Mouse (Mus musculus): ENCODE data around the gene Ssbp3. TPM values are rescaled to one million over a fixed set of nuclear protein-coding genes. Genes with fewer than 3 reads are reported as not detected.
A peak's percentile ranks its signal among the peaks of the same experiment; 100 is the strongest.

The Ssbp3 gene
- polyA plus RNA-seq, 1 experiment from 2014 or later: 106 TPM

DNA sequence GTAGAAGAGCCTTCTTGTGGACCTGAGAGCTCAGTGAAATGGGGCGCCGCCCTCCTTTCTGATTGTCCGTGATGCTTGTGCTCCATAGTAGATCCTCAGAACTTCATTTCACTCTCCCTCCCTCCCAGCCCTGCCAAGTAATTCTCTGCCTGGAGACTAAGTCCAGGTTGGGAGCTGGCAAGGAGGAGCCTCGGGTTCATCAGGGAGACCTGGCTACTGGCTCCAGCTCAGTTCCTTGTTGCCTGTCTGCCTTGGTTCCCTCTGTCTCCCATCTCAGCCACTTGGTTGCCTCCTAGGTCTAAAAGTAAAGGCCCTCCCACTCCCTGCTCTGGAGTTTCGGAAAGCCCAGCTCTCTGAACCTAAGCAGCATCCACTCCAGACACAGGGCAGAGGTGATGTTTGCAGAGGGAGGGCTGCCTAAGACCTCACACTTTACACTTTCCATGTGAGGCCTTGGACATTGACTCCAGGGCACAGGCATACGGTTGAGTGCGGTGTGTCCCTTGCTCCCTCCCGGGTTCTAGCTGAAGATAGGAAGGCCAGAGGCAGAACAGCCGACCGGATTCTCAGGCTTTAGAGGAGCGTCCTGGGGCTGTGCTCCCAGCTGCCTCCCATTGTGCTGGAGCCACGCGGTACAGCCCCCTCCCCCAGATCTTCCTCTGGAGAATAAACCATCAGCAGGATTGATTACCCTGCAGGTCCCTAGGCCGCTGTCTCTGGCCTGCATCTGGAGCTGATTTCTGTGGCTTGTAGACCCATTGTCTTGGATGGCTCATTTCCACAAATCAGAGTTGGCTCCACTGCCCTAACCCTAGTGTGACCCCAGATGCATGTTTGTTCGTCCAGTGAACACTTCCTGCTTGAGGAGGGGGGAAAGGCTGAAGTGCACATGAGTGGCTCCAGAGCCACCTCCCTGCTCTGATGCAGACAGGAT, 75.7 kb downstream of the Ssbp3 start:
- no peak for DNase-seq (ENCODE audit: low spot score)

DNA sequence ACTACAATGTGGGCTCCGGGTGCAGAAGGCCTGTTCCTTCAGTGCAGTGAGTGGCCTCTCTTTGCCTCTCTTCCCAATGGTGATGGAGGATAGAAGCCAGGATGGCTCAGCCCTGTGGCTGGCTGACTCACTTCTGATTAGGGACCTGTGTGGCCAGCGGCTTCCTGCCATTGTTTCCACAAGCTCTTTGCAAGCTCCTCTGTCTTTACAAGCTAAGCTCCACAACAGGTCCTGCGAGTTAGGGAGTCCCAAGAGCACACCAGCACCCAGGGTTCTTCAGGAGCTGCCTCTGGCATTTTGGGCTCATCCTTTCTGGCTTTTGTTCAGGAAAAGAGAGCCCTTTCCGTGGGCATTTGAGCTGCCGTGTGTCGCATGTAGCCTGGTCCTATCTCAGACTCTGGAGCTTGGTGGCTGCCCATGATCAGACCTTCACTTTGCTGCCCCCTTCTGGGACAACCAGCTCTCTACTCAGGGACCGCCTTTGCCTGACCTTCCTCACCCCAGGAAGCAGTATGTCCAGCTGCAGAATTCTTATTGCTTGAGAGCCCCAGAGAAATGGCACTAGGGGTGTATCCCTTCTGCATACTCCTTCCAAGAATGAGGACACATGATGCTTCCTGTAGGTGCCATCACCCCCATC, 77.3 kb downstream of the Ssbp3 start:
- peak; percentile 65 for DNase-seq (ENCODE audit: low spot score)

DNA sequence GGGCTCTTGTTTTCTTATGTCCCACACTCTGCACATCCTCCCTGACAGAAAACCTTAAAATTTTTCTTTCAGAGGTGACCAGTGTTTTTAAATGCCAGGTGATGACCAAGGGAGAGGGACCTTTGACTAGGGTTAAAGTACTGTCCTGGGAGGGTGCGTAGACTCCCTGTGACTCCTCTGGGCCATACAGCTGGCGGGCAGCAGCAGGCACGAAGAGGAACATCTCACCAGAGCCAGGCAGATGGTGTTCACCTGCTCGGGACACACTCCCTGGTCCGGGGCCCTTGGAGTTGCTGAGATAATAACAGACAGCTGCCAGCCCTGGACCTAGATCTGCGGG, 78.4 kb downstream of the Ssbp3 start:
- DNase-seq (ENCODE audit: low spot score): no peak

DNA sequence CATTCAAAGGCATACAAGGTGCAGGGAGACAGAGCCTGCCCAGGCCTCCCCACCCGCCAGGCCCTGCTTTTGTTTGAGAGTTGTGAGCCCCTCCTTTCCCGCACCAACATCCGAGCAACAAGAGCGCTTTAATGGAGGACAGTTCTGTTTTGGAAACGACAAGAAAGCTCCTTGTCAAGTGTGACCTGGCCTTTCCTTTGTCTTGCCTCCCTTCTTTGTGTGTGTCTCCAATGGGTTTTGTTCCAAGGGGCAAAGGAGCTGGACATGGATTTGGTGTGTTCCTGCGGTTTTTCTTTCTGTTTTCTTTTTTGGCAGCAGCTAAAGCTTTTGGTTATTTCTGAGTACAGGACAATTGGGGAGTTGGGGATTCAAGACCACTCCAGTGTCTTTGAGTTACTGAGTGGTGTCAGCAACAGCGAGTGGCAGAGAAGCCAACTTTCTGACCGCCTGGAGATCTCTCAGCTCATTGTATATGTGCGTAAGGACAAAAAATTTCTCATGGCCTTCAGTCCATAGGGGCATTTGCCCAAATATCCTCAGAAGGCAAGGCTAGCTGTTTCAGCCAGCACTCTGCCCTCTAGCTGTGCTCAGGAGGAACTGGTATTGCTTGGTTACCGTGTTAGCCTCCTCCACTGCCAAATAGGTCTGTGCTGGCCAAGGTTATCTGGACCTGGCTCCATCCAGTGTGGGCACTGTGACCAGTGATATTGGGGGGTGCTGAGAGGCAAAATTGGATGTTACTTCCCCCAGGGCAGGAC, 78.9 kb downstream of the Ssbp3 start:
- no peak for DNase-seq (ENCODE audit: low spot score)

DNA sequence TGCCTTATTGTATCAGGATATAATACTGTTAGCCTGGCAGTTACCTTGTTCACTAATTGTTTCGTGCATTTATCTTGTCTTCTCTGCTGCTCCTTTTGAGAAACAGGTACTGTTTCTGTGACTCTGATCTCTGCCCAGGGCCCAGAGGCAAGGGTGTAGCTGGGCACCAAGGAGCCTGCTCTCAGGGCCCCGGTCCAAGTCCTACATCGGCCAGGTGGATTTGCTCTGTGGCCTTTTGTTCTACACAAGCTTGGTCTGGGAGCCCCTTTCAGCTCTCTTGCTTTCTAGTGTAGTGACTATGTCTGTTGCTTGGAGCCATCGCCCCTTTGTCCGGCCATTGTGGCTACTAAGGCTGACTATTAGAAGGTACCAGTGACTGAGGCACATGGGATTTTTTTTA, 82.6 kb downstream of the Ssbp3 start:
- no peak for DNase-seq (ENCODE audit: low spot score)

DNA sequence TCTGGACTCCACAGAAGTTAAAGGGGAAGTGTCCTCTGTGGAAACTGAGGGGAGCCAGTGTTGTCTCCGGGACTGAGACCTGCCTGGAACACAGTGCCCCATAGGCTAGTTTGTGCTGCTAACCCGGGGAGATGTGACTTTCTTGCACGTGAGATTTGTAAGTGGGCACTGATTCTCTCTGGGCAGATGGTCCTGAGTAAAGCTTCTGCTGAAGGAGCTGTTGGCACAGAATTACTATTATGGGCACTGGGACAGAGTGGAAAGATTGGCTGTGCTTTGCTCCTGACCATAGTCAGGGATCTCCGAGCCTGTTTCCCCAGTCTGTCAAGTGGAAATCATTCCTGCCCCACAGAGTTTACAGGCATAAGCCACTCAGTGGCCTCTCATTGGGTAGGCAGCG, 83.8 kb downstream of the Ssbp3 start:
- no peak for DNase-seq (ENCODE audit: low spot score)

DNA sequence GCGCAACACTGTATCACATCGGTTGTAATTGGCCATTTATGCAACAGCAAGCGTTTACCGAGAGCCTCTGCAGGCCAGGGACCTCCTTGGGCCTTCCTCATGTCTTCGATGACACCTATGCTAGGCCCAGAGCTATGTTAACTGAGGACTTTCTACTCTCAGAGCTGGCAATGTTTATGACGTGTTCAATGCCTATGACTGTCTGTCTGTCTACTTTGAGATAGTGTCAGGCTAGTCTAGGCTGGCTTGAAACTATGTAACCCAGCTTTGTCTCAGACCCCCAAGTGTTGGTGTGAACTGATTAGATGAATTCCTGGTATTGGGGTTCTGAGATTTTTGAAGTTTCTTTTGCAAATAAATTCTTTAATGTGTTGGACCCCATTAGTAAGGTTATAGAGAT, 84.6 kb downstream of the Ssbp3 start:
- DNase-seq (ENCODE audit: low spot score): no peak

DNA sequence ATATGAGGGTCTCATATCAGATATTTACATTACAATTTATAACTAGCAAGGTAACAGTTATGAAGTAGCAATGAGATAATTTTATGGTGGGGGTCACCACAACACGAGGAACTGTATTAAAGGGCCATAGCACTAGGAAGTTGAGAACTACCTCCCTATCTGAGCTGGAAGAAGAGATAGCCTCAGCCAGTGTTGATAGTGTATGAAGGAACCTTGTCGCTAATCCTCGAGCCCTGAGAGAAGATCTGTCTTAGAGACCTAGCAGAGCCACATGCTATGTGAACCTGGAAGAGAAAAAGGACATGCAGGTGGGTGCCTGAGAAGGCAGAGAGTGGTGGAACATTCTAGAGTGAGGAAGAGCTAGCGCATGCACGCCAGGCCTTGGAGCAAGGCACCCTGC, 85.0 kb downstream of the Ssbp3 start:
- DNase-seq (ENCODE audit: low spot score): no peak

DNA sequence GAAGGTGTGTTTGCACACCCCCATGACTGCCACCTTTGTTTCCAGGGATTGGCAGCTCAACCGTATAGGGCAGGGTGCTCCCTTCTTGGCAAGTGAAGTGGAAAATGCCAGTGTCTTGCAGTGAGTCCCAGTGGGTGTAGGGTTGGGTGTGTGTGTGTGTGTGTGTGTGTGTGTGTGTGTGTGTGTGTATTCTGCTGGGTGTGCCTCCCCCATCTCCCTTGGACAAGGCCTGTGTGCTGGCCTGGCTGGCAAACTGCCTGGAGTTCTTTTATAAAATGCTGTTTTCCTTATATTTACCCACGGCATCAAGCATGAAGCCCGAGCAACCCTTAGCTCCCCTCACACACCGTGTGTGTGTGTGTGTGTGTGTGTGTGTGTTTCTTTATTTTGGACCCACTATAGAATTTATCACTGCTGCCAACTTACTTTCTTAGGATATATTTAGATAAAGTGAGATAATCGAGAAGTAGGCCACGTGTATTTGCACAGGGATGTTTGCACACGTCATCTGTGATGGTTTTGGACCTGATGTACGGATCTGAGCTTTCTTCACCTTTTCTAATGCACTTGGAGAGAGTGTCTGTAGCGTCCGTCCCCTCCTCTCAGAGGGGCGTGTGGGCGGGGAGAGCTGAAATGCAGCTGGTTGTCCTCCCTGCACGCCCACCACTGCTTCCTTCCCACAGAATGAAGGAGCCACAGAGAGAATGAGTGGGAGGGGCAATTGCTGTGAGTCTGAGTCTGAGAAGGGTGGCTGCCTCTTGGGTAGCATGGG, 86.0 kb downstream of the Ssbp3 start:
- peak; percentile 74 for DNase-seq (ENCODE audit: low spot score)

DNA sequence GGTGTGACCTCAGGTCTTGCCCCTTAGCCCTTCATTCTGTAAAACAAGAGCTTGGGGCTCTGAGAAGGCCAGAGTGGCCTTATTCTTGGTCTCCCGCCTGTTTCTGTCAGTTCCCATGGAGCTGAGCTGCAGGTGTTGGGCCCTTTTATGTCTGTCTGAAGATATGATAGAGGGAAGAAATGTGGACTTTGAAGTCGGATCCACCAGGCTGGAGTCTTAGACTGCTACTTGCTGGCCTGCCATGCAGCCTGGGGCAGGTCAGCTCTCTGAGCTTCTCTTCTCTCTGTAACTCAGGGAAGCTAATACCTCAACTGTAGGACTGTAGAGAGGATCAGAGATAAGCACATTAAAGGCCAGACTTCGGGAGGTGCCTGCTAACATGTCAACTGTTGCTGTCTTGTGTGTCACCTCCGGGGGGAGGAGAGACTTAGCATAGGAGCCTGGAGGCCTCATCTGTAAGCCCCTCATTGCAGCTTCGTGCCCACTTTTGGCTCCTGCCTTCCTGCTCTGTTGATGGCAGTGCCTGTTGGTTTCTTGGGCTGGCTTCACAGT, 90.8 kb downstream of the Ssbp3 start:
- DNase-seq (ENCODE audit: low spot score): peak; percentile 30

DNA sequence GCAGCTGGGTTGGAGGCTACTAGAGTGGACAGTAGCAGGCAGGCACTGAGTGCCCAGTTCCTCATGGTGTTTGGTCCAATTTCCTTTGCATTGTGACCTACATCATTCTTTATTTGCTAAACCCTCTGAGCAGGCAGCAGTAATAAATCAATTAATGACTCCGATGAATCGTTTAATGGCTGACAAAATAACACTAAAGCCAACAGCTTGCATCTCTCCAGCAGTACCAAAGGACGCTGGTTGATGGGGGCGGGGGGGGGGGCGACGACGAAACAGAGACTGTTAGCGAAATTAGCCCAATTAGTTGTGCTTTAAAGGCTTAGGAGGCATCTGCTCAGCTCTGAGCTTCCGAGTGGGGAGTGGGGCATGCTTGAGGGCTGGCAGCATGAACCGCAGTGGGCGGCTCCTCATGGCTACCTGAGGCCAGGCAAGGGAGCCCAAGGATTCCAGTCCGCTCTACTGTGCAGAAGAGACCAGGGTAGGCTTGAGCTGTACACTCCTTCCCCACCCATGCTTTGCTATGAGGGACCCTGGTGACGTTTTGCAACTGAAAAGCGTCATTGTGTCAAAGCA, 91.5 kb downstream of the Ssbp3 start:
- no peak for DNase-seq (ENCODE audit: low spot score)

DNA sequence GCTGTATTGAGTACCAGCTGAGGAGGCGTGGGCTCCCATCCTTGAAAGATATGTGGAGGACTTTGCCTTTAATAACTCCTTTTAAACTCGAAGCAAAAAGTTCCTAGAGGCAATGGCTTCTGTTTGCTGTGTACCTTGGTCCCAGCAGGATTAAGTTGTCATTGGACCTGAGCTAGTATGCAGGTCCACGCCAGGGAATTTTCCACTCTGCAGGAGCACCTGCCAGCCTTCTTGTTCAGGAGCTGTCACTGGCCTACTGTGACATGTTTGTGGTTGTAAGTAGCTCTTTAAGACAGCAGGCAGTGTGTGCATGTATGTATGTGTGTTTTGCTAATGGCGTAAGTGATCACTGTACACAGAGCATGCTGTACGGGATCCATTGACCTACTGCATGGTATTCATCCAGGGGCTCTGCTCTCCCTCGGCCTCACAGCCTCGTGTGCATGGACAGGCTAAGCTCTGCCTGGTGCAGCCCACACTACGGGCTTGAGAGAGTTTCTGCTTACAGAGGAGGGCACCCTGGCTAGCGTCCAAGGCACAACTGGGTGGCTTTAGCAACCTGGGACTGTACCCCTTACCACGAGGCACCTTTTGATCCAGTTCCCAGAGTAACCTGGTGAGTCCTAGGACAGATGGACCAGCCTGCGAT, 92.1 kb downstream of the Ssbp3 start:
- DNase-seq (ENCODE audit: low spot score): no peak

DNA sequence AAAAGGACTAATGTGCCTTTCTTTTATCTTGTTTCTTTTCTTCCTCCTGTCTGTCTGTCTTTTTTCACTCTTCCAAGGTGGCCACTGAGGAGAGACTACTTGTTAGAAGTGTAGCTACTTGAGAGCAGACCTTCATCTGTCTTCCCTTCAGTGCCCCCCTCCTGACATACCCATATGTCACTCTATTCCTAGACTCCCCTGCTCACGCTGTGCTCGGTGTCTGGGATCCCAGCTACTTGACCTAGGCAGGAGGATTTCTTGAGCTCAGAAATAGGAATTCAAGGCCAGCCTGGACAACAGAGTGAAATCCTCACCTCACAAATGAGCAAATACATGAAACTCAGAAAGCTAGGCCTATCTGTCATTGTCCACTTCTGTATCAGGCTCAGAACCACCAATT, 92.7 kb downstream of the Ssbp3 start:
- no peak for DNase-seq (ENCODE audit: low spot score)

DNA sequence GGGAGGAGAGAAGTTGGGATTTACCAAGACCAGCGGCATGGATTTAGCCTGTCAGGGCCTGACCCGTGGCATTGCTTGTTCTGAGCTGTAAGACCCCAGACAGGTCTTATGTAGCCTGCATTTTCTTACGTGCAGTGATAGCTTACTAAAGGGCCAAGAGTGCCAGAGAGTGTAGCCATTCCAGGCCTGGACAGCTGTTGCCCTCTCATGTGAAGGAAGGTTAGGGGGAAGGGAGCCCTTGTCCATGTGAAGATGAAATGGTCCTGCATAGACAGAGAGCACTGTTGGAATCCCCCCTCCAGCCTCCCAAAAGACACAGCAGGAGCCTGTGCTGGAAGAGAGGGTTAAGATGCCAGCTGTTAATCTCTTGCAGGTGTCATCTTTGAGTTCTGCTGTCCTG, 93.3 kb downstream of the Ssbp3 start:
- DNase-seq (ENCODE audit: low spot score): no peak

DNA sequence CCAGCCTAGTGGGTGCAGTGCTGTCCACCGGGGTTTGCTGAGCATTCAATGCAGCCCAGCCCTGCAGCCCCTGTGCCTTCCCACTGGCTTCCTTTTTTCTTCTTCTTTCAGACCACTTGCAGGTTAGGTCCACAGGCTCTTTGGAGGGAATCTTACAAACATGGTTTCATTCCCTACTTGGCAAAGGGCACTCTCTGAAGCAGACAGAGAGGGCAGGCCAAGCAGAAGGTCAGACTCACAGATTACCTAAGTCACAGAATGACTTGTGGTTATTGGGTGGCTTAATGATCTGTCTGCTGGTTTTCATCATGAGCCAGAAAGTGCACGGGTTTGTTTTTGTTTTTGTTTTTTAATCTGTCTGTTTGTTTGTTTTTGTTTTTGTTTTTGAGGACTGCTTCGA, 93.8 kb downstream of the Ssbp3 start:
- DNase-seq (ENCODE audit: low spot score): no peak

DNA sequence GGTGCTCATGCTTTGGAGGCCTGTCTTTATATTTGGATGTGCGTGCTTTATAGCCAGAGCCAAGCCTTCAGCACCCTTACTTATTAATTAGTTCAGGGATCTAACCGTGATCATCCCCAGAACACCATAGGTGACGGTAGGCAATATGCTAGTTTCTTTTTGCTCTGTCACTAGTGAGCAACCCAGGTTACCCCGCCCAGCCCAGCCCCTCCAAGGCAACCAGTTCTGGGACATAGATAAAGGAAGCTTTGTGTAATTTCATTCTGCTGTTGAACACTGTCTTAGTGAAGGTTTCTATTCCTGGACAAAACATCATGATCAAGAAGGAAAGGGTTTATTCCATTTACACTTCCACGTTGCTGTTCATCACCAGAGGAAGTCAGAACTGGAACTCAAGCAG, 94.7 kb downstream of the Ssbp3 start:
- no peak for DNase-seq (ENCODE audit: low spot score)

DNA sequence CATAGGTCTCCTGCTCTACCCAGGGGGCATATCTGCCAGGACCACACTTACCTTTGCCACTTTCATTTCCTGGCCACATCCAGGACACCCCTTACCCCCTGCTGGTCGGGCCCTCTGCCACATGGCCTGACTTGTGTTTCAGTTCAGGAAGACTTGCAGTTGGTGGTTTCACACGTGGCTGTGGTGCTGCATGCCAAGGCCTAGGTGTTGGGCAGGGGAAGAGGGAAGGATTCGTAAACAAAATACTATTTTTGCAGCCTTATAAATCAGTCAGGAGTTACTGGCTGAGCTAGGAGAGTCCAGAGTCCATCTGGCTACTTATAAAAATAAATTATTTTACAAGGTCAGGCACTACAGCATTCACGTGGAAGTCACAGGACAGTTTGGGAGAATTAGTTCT, 95.7 kb downstream of the Ssbp3 start:
- no peak for DNase-seq (ENCODE audit: low spot score)

DNA sequence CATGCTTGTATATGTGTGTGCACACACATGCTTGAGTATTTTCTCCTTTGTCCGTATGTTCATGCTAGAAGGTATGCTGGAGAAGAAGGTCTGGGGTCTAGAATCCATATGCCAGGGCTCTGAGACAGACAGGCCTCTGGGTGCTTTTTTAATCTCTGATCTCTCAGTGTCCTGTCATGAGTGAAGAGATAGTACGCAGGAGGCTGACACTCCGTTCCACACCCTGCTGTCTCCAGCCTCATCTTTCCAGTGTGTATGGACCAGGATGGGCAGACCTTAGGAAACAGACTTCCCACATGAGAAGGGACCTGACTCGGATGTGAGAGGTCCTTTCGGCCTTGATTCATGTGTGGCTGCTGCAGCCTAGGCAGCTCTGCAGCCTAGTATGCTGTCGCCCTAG, 96.3 kb downstream of the Ssbp3 start:
- DNase-seq (ENCODE audit: low spot score): no peak

DNA sequence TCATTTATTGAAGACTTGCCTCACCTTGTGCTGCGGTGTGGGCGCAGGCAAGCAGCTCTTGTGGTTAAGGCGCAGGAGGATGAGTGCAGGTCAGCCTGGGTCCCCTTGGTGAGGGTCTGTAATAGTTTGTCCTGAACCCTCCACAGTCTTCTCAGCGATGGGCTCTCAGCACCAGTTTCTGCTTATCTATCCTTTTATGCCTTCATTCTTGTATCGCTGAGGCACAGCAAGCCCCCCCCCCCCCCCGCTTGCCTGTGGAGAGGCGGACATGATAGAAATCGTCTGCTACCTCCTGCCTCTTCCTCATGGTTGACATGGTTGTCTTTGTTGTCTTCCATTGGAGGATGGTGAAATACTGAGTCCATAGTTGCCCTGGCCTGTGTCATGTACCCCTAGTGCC, 96.9 kb downstream of the Ssbp3 start:
- DNase-seq (ENCODE audit: low spot score): no peak

DNA sequence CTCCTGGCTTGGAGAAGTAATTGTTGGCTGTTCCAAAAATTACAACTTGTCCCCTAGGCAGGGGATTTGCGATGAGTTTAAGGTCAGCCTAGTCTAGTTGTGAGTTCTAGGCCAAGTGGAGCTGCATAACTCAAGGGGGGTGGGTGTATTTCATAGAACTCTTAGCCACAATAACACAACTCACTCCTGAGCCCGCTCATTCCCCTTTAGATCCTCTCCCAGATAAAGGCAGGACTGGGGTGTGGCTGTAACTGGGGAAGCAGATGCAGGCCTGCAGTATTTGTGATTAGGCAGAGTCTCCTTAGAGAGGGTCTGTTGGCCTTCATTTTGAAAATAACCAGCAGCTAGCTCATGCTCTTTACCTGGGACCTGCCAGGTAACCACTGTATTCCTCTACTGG, 97.7 kb downstream of the Ssbp3 start:
- no peak for DNase-seq (ENCODE audit: low spot score)

Measured in thymus, postnatal 0 days (tissue).